Mouse (Mus musculus) heart, adult 2 months (tissue): ENCODE measurements at regions not wholly inside any gene's neighbourhood (a gene's known extent, or its start where the extent isn't known, plus 50 kb on each side); places are given as distances from the start of the nearest gene placed in this dataset.

Source experiments
- CTCF ChIP-seq: fragments of 200-600 bp; IDR thresholded peaks from 2 replicates; pipeline ENCODE4 v1.8.1; 2022; ENCODE audit warnings: antibody characterized with exemption, mild to moderate bottlenecking, moderate library complexity
- EP300 ChIP-seq: fragments of 200-500 bp; IDR thresholded peaks from 2 replicates; pipeline ENCODE4 v1.6.1; 2011; ENCODE audit warnings: low read depth, low read length, control low read depth; ENCODE audit not compliant: insufficient read depth
- POLR2A ChIP-seq: fragments of 200-500 bp; IDR thresholded peaks from 2 replicates; pipeline ENCODE4 v1.6.1; 2011; ENCODE audit warnings: mild to moderate bottlenecking, low read depth, low read length, control low read depth; ENCODE audit not compliant: insufficient read depth

- TF ChIP-seq POLR2A (no peak), CTCF (no peak), EP300 (no peak)
Measured at GRCm38 (mm10) chr8:109053608-109054007, 440.2 kb upstream of the Pmfbp1 start.
